Comparison of ENCODE assay signal across 1 mouse cellular context in genomic region chr12:69183583-69184308, GRCm38 (mm10).
TF ChIP-seq lines count a peak whose summit lies in the region.

Gene Rpl36al (minus strand): TSS chr12:69184083.
Gene Mgat2 (plus strand): TSS chr12:69184157.

TF ChIP-seq in MEL, 35 proteins besides CTCF, POLR2A, EP300 and RAD21 (continued from another document):
- TF ChIP-seq USF2 (IDR thresholded peaks at IDR 0.05; ENCODE audit: borderline replicate concordance in 1 of 2, insufficient read depth in 1 of 2, low read depth in 1 of 2, low read length in 2 of 2), result no peak
- no peak for TF ChIP-seq SMC3 (IDR thresholded peaks at IDR 0.05; ENCODE audit: low read depth, low read length)
- peak; percentile 88 for TF ChIP-seq POLR2AphosphoS2 (IDR thresholded peaks at IDR 0.05; ENCODE audit: low read length)
- TF ChIP-seq CHD1 (IDR thresholded peaks at IDR 0.05; ENCODE audit: low read depth, low read length), result no peak
- no peak for TF ChIP-seq POLR2AphosphoS5 (IDR thresholded peaks at IDR 0.05; ENCODE audit: borderline replicate concordance, low read depth, low read length)
- TF ChIP-seq MYC (IDR thresholded peaks at IDR 0.05; ENCODE audit: low read depth, low read length), result peak; percentile 87
- TF ChIP-seq TCF12 (IDR thresholded peaks at IDR 0.05; ENCODE audit: low read depth, low read length), result peak; percentile 82
- peak; percentile 28; the same call in 1 of the 2 replicates for TF ChIP-seq NRF1 (IDR thresholded peaks at IDR 0.05; ENCODE audit: insufficient read depth, low read depth, low read length, poor library complexity, severe bottlenecking)
- TF ChIP-seq TAL1 (IDR thresholded peaks at IDR 0.05; ENCODE audit: low read length), result no peak
- no peak for TF ChIP-seq MAZ (IDR thresholded peaks at IDR 0.05; ENCODE audit: low read depth, low read length)
- no peak for TF ChIP-seq ETS1 (IDR thresholded peaks at IDR 0.05; ENCODE audit: low read depth, low read length)
